Mouse (Mus musculus) ovary, adult 10 weeks (tissue): ENCODE measurements around the gene Mum1l1. TPM values are rescaled to one million over a fixed set of nuclear protein-coding genes. Genes with fewer than 3 reads are reported as not detected.

Source experiments
- polyA plus RNA-seq: library from polyadenylated mRNA; stranded (reverse); fragments of 350-450 nt; fragmentation: Illumina TruSeq; extraction: RNeasy Lipid Tissue Mini Kit (QIAGEN cat#74804); gene quantifications from one replicate; pipeline ENCODE4 v1.2.3, GENCODE M21; 2014

The Mum1l1 gene
- polyA plus RNA-seq: 69.2 TPM

GRCm38 (mm10) chrX:139209829-139210225 is at the start of gene Mum1l1:
Mum1l1 (plus strand) TSS chrX:139210042.

GRCm38 (mm10) chrX:139178928-139179327 is 30.9 kb upstream of the Mum1l1 start, which contains the start of gene 4933428M09Rik:
4933428M09Rik (plus strand) TSS chrX:139179228.

Other genes with a start within 250 kb of the Mum1l1 start
- not detected for gene Serpina7, start 124.8 kb upstream of the Mum1l1 start, polyA plus RNA-seq
- gene 4930513O06Rik, start 123.8 kb upstream of the Mum1l1 start, polyA plus RNA-seq: not detected
- gene 4933428M09Rik, start 30.8 kb upstream of the Mum1l1 start, polyA plus RNA-seq: not detected
- not detected for gene Trap1a, start 123.6 kb downstream of the Mum1l1 start, polyA plus RNA-seq